12 mouse cellular contexts compared by ENCODE assay signal in genomic region chr2:137204274-137204850, GRCm38 (mm10).
DNase-seq lines count a peak whose midpoint lies in the region; ATAC-seq and TF ChIP-seq lines count a peak whose summit lies in the region.
"Had no signal": no experiment of that assay in that cellular context is flagged by ENCODE, and none has a peak within 500 bp of the region (broad histone marks: within the 10 kb centered on the region; RNA-seq: fewer than 3 reads in every experiment).

No protein-coding gene starts in this region.

- no peak overlapping the region for H3K9ac ChIP-seq in hindbrain, embryonic 14.5 days
- no peak overlapping the region for H3K9ac ChIP-seq in heart, embryonic 16.5 days (ENCODE audit: low read length)
- no peak overlapping the region for H3K9ac ChIP-seq in forebrain, embryonic 16.5 days (replicated peaks; ENCODE audit: low read depth, low read length)
- H3K9ac ChIP-seq: embryonic facial prominence, embryonic 13.5 days; lung, embryonic 15.5 days; neural tube, embryonic 13.5 days had no signal

- no peak for TF ChIP-seq CTCF in brain, embryonic 14.5 days (IDR thresholded peaks at IDR 0.05; ENCODE audit: borderline replicate concordance, extremely low read depth, insufficient read depth, insufficient read length)

- TF ChIP-seq POLR2A in brain, embryonic 14.5 days (IDR thresholded peaks at IDR 0.05; ENCODE audit: borderline replicate concordance, extremely low read depth, insufficient read depth, insufficient read length, poor library complexity, severe bottlenecking): no peak

- no peaks in the 10 kb centered on the region for H3K9me3 ChIP-seq in hindbrain, embryonic 14.5 days (ENCODE audit: control insufficient read depth, low read length)
- no peaks in the 10 kb centered on the region for H3K9me3 ChIP-seq in hindbrain, embryonic 10.5 days
- no peaks in the 10 kb centered on the region for H3K9me3 ChIP-seq in heart, embryonic 16.5 days (replicated peaks; ENCODE audit: control insufficient read depth, low read length)
- no peaks in the 10 kb centered on the region for H3K9me3 ChIP-seq in forebrain, embryonic 16.5 days (ENCODE audit: control insufficient read depth, low read length)
- H3K9me3 ChIP-seq: embryonic facial prominence, embryonic 13.5 days; lung, embryonic 15.5 days; neural tube, embryonic 13.5 days had no signal

- H3K36me3 ChIP-seq in hindbrain, embryonic 14.5 days (replicated peaks; ENCODE audit: control insufficient read depth, insufficient read depth): no peaks in the 10 kb centered on the region
- H3K36me3 ChIP-seq in hindbrain, embryonic 10.5 days: no peaks in the 10 kb centered on the region
- H3K36me3 ChIP-seq in heart, embryonic 16.5 days (ENCODE audit: control insufficient read depth, insufficient read depth): no peaks in the 10 kb centered on the region
- H3K36me3 ChIP-seq in forebrain, embryonic 16.5 days (ENCODE audit: control insufficient read depth, insufficient read depth): no peaks in the 10 kb centered on the region
- H3K36me3 ChIP-seq: embryonic facial prominence, embryonic 13.5 days; lung, embryonic 15.5 days; neural tube, embryonic 13.5 days had no signal

- no peak for DNase-seq in hindbrain, embryonic 14.5 days (ENCODE audit: low spot score)
- no peak for DNase-seq in hindbrain, embryonic 10.5 days (ENCODE audit: low spot score)
- peak; percentile 5 for DNase-seq in 416B (ENCODE audit: low read depth)
- DNase-seq in brain, embryonic 14.5 days (ENCODE audit: low read depth): peak; percentile 52
- DNase-seq in embryo, embryonic 10 days (ENCODE audit: low spot score): no peak
- DNase-seq in natural killer cell, adult 2 months (ENCODE audit: low spot score in 2 of 2): no peak

- ATAC-seq in hindbrain, embryonic 14.5 days (ENCODE audit: low FRiP score): peak; percentile 34; the same call in 1 of the 2 replicates
- ATAC-seq in heart, embryonic 16.5 days (replicated peaks; ENCODE audit: extremely low read depth, insufficient read depth, low FRiP score): peak; percentile 79
- ATAC-seq in forebrain, embryonic 16.5 days: no peak

- 73% methylated on average over 6 of the region's 6 CpGs for WGBS in hindbrain, embryonic 14.5 days
- 80% methylated on average over 6 of the region's 6 CpGs for WGBS in hindbrain, embryonic 10.5 days
- 76% methylated on average over 6 of the region's 6 CpGs for WGBS in heart, embryonic 16.5 days
- 61% methylated on average over 6 of the region's 6 CpGs for WGBS in forebrain, embryonic 16.5 days

- H3K4me1 ChIP-seq in hindbrain, embryonic 14.5 days (replicated peaks; ENCODE audit: control insufficient read depth, insufficient read depth, low read length): no peaks in the 10 kb centered on the region
- H3K4me1 ChIP-seq in hindbrain, embryonic 10.5 days (replicated peaks): no peaks in the 10 kb centered on the region
- no peaks in the 10 kb centered on the region for H3K4me1 ChIP-seq in heart, embryonic 16.5 days (ENCODE audit: control insufficient read depth, insufficient read depth, low read length)
- no peaks in the 10 kb centered on the region for H3K4me1 ChIP-seq in forebrain, embryonic 16.5 days (replicated peaks; ENCODE audit: control insufficient read depth, insufficient read depth, low read length)
- H3K4me1 ChIP-seq: embryonic facial prominence, embryonic 13.5 days; lung, embryonic 15.5 days; neural tube, embryonic 13.5 days had no signal

- no peak overlapping the region for H3K27ac ChIP-seq in hindbrain, embryonic 14.5 days
- H3K27ac ChIP-seq in hindbrain, embryonic 10.5 days: no peak overlapping the region
- H3K27ac ChIP-seq in heart, embryonic 16.5 days (ENCODE audit: low read length): no peak overlapping the region
- no peak overlapping the region for H3K27ac ChIP-seq in forebrain, embryonic 16.5 days (ENCODE audit: low read length)
- H3K27ac ChIP-seq: embryonic facial prominence, embryonic 13.5 days; left cerebral cortex, adult 2 months; lung, embryonic 15.5 days; neural tube, embryonic 13.5 days had no signal

- H3K27me3 ChIP-seq in hindbrain, embryonic 14.5 days (ENCODE audit: control insufficient read depth, insufficient read depth, low read length): no peaks in the 10 kb centered on the region
- 0 out of 2 replicates have a peak, but pooled peaks cover 4% of the 10 kb centered on the region for H3K27me3 ChIP-seq in hindbrain, embryonic 10.5 days (ENCODE audit: insufficient read depth, poor library complexity, severe bottlenecking)
- H3K27me3 ChIP-seq in heart, embryonic 16.5 days (ENCODE audit: control insufficient read depth, insufficient read depth, low read length): no peaks in the 10 kb centered on the region
- H3K27me3 ChIP-seq in forebrain, embryonic 16.5 days (replicated peaks; ENCODE audit: control insufficient read depth, insufficient read depth, low read length): no peaks in the 10 kb centered on the region
- H3K27me3 ChIP-seq: embryonic facial prominence, embryonic 13.5 days; lung, embryonic 15.5 days; neural tube, embryonic 13.5 days had no signal

- H3K4me3 ChIP-seq in hindbrain, embryonic 14.5 days (replicated peaks; ENCODE audit: low read length): no peak overlapping the region
- H3K4me3 ChIP-seq in hindbrain, embryonic 10.5 days: no peak overlapping the region
- no peak overlapping the region for H3K4me3 ChIP-seq in heart, embryonic 16.5 days (ENCODE audit: low read length)
- H3K4me3 ChIP-seq in forebrain, embryonic 16.5 days (replicated peaks; ENCODE audit: low read length): no peak overlapping the region
- H3K4me3 ChIP-seq: embryonic facial prominence, embryonic 13.5 days; left cerebral cortex, adult 2 months; lung, embryonic 15.5 days; neural tube, embryonic 13.5 days had no signal

- no peak overlapping the region for H3K4me2 ChIP-seq in hindbrain, embryonic 14.5 days (replicated peaks)
- H3K4me2 ChIP-seq in heart, embryonic 16.5 days (ENCODE audit: low read depth, low read length): no peak overlapping the region
- no peak overlapping the region for H3K4me2 ChIP-seq in forebrain, embryonic 16.5 days (ENCODE audit: low read length)
- H3K4me2 ChIP-seq: embryonic facial prominence, embryonic 13.5 days; lung, embryonic 15.5 days; neural tube, embryonic 13.5 days had no signal

Comparison
In these comparisons a context has a peak if more than half of its experiments do, and no peak if none do; other contexts are left out.
1. DNase-seq: peak in 416B (single experiment) and brain, embryonic 14.5 days (single experiment); none in hindbrain, embryonic 14.5 days (single experiment), hindbrain, embryonic 10.5 days (single experiment), embryo, embryonic 10 days (single experiment) and natural killer cell, adult 2 months (0 of 2).